Mouse (Mus musculus): ENCODE results near the gene Dennd1a. TPM values are rescaled to one million over a fixed set of nuclear protein-coding genes. Genes with fewer than 3 reads are reported as not detected.

Dennd1a gene
- polyA plus RNA-seq, 1 experiment = 7.7 TPM

DNA sequence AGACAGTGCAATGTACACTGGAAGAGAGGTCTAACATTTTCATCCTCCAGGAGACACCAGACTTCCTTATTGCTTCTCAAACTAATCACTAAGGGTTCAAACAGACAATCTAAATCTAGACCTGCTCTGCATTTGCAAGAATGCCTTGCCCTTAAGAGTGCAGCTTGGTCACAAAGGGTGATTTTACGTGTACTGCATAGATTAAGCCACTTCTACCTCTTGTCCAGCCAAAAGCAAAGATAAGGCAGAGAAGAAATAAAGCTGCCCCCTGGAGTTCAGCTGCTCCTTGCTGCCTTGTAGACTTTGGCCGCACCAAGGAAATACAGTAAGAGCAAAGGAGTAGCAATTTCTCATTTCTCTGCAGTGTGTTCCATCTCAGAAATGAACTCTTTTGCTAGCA, 172.2 kb downstream of the Dennd1a start:
- no peak overlapping the region for H3ac ChIP-seq (ENCODE audit: control insufficient read depth, insufficient read length, low read depth)
- H3K79me2 ChIP-seq (ENCODE audit: control insufficient read depth, insufficient read depth) = no peaks in the 10 kb centered on the region
- H3K4me3 ChIP-seq (ENCODE audit: insufficient read depth, poor library complexity, severe bottlenecking) = no peak overlapping the region
- TF ChIP-seq FOSL1 (IDR thresholded peaks at IDR 0.05; ENCODE audit: insufficient read depth, low read length, poor library complexity, severe bottlenecking) = no peak
- H3K79me3 ChIP-seq (ENCODE audit: low read depth) = no peaks in the 10 kb centered on the region
- no peaks in the 10 kb centered on the region for H3K36me3 ChIP-seq (ENCODE audit: control insufficient read depth, insufficient read depth)
- H3K27me3 ChIP-seq (ENCODE audit: control insufficient read depth, insufficient read depth, insufficient read length) = no peaks in the 10 kb centered on the region

- TF ChIP-seq FOSL1 (IDR thresholded peaks at IDR 0.05; ENCODE audit: insufficient read depth, low read length, poor library complexity, severe bottlenecking) (no peak), MAX (IDR thresholded peaks at IDR 0.05) (no peak), CTCF (IDR thresholded peaks at IDR 0.05; ENCODE audit: control insufficient read depth, insufficient read depth, insufficient read length) (no peak), MYOG (IDR thresholded peaks at IDR 0.05; ENCODE audit: control insufficient read depth, extremely low read depth, insufficient read length) (no peak), USF1 (IDR thresholded peaks at IDR 0.05; ENCODE audit: low read depth) (no peak), CEBPB (IDR thresholded peaks at IDR 0.05; ENCODE audit: low read depth) (no peak), MYOD1 (IDR thresholded peaks at IDR 0.05; ENCODE audit: control insufficient read depth, insufficient read length, low read depth) (no peak)
- no peaks in the 10 kb centered on the region for H3K27me3 ChIP-seq (ENCODE audit: control insufficient read depth, insufficient read depth, insufficient read length)
- H3K36me3 ChIP-seq (ENCODE audit: control insufficient read depth, insufficient read depth) = no peaks in the 10 kb centered on the region
- no peak overlapping the region for H3K4me3 ChIP-seq (ENCODE audit: insufficient read depth, poor library complexity, severe bottlenecking)
- no peaks in the 10 kb centered on the region for H3K79me3 ChIP-seq (ENCODE audit: low read depth)
- H3ac ChIP-seq (ENCODE audit: control insufficient read depth, insufficient read length, low read depth) = no peak overlapping the region
- no peaks in the 10 kb centered on the region for H3K79me2 ChIP-seq (ENCODE audit: control insufficient read depth, insufficient read depth)
Observed at GRCm38 (mm10) chr2:38111655-38112351, 175.4 kb downstream of the Dennd1a start.

GRCm38 (mm10) chr2:38108586-38108985, 178.6 kb downstream of the Dennd1a start:
- H3K36me3 ChIP-seq (ENCODE audit: control insufficient read depth, insufficient read depth) = no peaks in the 10 kb centered on the region
- no peaks in the 10 kb centered on the region for H3K79me3 ChIP-seq (ENCODE audit: low read depth)
- no peak overlapping the region for H3K4me3 ChIP-seq (ENCODE audit: insufficient read depth, poor library complexity, severe bottlenecking)
- H3K27me3 ChIP-seq (ENCODE audit: control insufficient read depth, insufficient read depth, insufficient read length) = no peaks in the 10 kb centered on the region
- no peak for TF ChIP-seq MYOG (IDR thresholded peaks at IDR 0.05; ENCODE audit: control insufficient read depth, extremely low read depth, insufficient read length)
- no peak for TF ChIP-seq CEBPB (IDR thresholded peaks at IDR 0.05; ENCODE audit: low read depth)
- TF ChIP-seq CTCF (IDR thresholded peaks at IDR 0.05; ENCODE audit: control insufficient read depth, insufficient read depth, insufficient read length) = no peak
- no peak for TF ChIP-seq USF1 (IDR thresholded peaks at IDR 0.05; ENCODE audit: low read depth)
- no peak for TF ChIP-seq MAX (IDR thresholded peaks at IDR 0.05)
- no peak for TF ChIP-seq FOSL1 (IDR thresholded peaks at IDR 0.05; ENCODE audit: insufficient read depth, low read length, poor library complexity, severe bottlenecking)
- TF ChIP-seq MYOD1 (IDR thresholded peaks at IDR 0.05; ENCODE audit: control insufficient read depth, insufficient read length, low read depth) = no peak
- no peaks in the 10 kb centered on the region for H3K79me2 ChIP-seq (ENCODE audit: control insufficient read depth, insufficient read depth)
- no peak overlapping the region for H3ac ChIP-seq (ENCODE audit: control insufficient read depth, insufficient read length, low read depth)

DNA sequence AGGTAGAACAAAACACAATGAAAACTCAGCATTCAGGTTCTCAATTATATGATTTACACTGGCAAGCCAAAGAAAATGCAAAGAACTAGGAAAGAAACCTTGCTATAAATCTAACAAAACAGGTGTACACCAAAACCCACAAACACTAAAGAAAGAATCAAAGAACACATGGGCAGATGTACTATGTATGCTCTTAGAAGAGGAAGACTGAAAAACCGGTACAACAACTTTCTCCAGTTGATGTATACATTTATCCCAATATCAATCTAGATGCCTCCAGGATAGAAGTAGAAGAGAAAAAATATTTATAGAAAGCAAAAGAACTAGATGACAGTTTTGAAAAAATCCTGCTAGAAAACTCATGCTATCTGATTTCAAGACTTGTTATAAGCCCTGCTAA, 184.5 kb downstream of the Dennd1a start:
- no peaks in the 10 kb centered on the region for H3K79me3 ChIP-seq (ENCODE audit: low read depth)
- no peak overlapping the region for H3K4me3 ChIP-seq (ENCODE audit: insufficient read depth, poor library complexity, severe bottlenecking)
- no peaks in the 10 kb centered on the region for H3K36me3 ChIP-seq (ENCODE audit: control insufficient read depth, insufficient read depth)
- no peak for TF ChIP-seq MYOD1 (IDR thresholded peaks at IDR 0.05; ENCODE audit: control insufficient read depth, insufficient read length, low read depth)
- no peak for TF ChIP-seq CTCF (IDR thresholded peaks at IDR 0.05; ENCODE audit: control insufficient read depth, insufficient read depth, insufficient read length)
- H3K79me2 ChIP-seq (ENCODE audit: control insufficient read depth, insufficient read depth) = no peaks in the 10 kb centered on the region
- no peak overlapping the region for H3ac ChIP-seq (ENCODE audit: control insufficient read depth, insufficient read length, low read depth)
- no peaks in the 10 kb centered on the region for H3K27me3 ChIP-seq (ENCODE audit: control insufficient read depth, insufficient read depth, insufficient read length)

- H3K27me3 ChIP-seq (ENCODE audit: control insufficient read depth, insufficient read depth, insufficient read length) = no peaks in the 10 kb centered on the region
- no peaks in the 10 kb centered on the region for H3K79me2 ChIP-seq (ENCODE audit: control insufficient read depth, insufficient read depth)
- H3K36me3 ChIP-seq (ENCODE audit: control insufficient read depth, insufficient read depth) = no peaks in the 10 kb centered on the region
- TF ChIP-seq FOSL1 (IDR thresholded peaks at IDR 0.05; ENCODE audit: insufficient read depth, low read length, poor library complexity, severe bottlenecking) = no peak
- no peak for TF ChIP-seq MYOD1 (IDR thresholded peaks at IDR 0.05; ENCODE audit: control insufficient read depth, insufficient read length, low read depth)
- no peak for TF ChIP-seq CTCF (IDR thresholded peaks at IDR 0.05; ENCODE audit: control insufficient read depth, insufficient read depth, insufficient read length)
- TF ChIP-seq MAX (IDR thresholded peaks at IDR 0.05) = no peak
- TF ChIP-seq MYOG (IDR thresholded peaks at IDR 0.05; ENCODE audit: control insufficient read depth, extremely low read depth, insufficient read length) = no peak
- no peak for TF ChIP-seq USF1 (IDR thresholded peaks at IDR 0.05; ENCODE audit: low read depth)
- TF ChIP-seq CEBPB (IDR thresholded peaks at IDR 0.05; ENCODE audit: low read depth) = no peak
- H3K79me3 ChIP-seq (ENCODE audit: low read depth) = no peaks in the 10 kb centered on the region
- no peak overlapping the region for H3K4me3 ChIP-seq (ENCODE audit: insufficient read depth, poor library complexity, severe bottlenecking)
- no peak overlapping the region for H3ac ChIP-seq (ENCODE audit: control insufficient read depth, insufficient read length, low read depth)
Observed at GRCm38 (mm10) chr2:38100289-38100688, 186.9 kb downstream of the Dennd1a start.

GRCm38 (mm10) chr2:38099120-38099773, 187.9 kb downstream of the Dennd1a start:
- Histone ChIP-seq H3K79me3 (ENCODE audit: low read depth) (no peaks in the 10 kb centered on the region), H3K27me3 (ENCODE audit: control insufficient read depth, insufficient read depth, insufficient read length) (no peaks in the 10 kb centered on the region), H3K36me3 (ENCODE audit: control insufficient read depth, insufficient read depth) (no peaks in the 10 kb centered on the region), H3K79me2 (ENCODE audit: control insufficient read depth, insufficient read depth) (no peaks in the 10 kb centered on the region), H3ac (ENCODE audit: control insufficient read depth, insufficient read length, low read depth) (no peak overlapping the region), H3K4me3 (ENCODE audit: insufficient read depth, poor library complexity, severe bottlenecking) (no peak overlapping the region)
- TF ChIP-seq FOSL1 (IDR thresholded peaks at IDR 0.05; ENCODE audit: insufficient read depth, low read length, poor library complexity, severe bottlenecking) (no peak), MAX (IDR thresholded peaks at IDR 0.05) (no peak), MYOG (IDR thresholded peaks at IDR 0.05; ENCODE audit: control insufficient read depth, extremely low read depth, insufficient read length) (no peak), CTCF (IDR thresholded peaks at IDR 0.05; ENCODE audit: control insufficient read depth, insufficient read depth, insufficient read length) (no peak)

Data from C2C12 (cell line).